In the genomic region with DNA sequence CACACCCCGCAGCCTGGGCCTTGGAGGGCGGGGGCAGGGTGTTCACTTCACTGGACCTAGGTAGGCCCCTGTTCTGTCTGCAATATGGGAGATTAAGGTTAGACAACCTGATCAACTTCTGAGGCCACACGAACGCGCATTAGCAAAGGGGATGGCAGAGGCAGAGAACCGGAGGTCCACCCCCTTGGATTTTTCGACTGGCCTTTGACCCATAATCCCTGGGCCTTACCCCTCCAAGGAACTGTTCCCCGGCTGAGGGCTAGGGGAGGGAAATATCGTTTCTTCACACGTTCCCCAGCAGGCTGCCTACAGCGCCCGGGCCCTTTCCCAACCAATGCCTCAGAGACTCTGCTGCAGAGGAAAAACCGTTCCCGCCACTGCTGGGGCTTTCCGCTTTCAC, we compare ENCODE assay signal across 16 mouse cellular contexts. TPM values are rescaled to one million over a fixed set of nuclear protein-coding genes. Genes with fewer than 3 reads are reported as not detected.
DNase-seq lines count a peak whose midpoint lies in the region; ATAC-seq and TF ChIP-seq lines count a peak whose summit lies in the region.
"Not testable (repeated sequence)": the region's sequence is repeated elsewhere in the genome, so short reads cannot be mapped to it uniquely, and the experiment has no call there.
"Had no signal": no experiment of that assay in that cellular context is flagged by ENCODE, and none has a peak within 500 bp of the region (broad histone marks: within the 10 kb centered on the region; RNA-seq: fewer than 3 reads in every experiment).

No protein-coding gene starts in this region.

- not testable (repeated sequence) for H3K9me3 ChIP-seq in heart, embryonic 12.5 days (replicated peaks); heart, embryonic 14.5 days (ENCODE audit: control insufficient read depth, low read length); hindbrain, embryonic 11.5 days (ENCODE audit: control insufficient read depth, low read length); midbrain, embryonic 10.5 days (replicated peaks)

- H3K36me3 ChIP-seq in heart, embryonic 12.5 days; heart, embryonic 14.5 days (ENCODE audit: control insufficient read depth, insufficient read depth, low read length); hindbrain, embryonic 11.5 days (ENCODE audit: control insufficient read depth, insufficient read depth, low read length); midbrain, embryonic 10.5 days: not testable (repeated sequence)

- not testable (repeated sequence) for H3K27ac ChIP-seq in bone marrow macrophage, adult 2 months (ENCODE audit: insufficient read depth, low read depth, low read length); gastrocnemius, adult 2 months; heart, embryonic 12.5 days (ENCODE audit: poor library complexity, severe bottlenecking); heart, embryonic 14.5 days (replicated peaks in 1 of 2; ENCODE audit: control insufficient read depth in 1 of 2, insufficient read depth in 1 of 2, low read depth in 2 of 2, low read length in 2 of 2); hindbrain, embryonic 11.5 days (ENCODE audit: low read depth, low read length)
- H3K27ac ChIP-seq in midbrain, embryonic 10.5 days (replicated peaks), result 0 out of 2 replicates have a peak overlapping the region, but pooled peaks have one; percentile 59

- not testable (repeated sequence) for TF ChIP-seq CTCF in bone marrow macrophage, adult 2 months (IDR thresholded peaks at IDR 0.05; ENCODE audit: low read depth, low read length); gastrocnemius, adult 2 months (IDR thresholded peaks at IDR 0.05)

- 0 out of 2 replicates have a peak overlapping the region, but pooled peaks have one; percentile 14 for H3K4me3 ChIP-seq in bone marrow macrophage, adult 2 months (ENCODE audit: insufficient read depth, low read length)
- H3K4me3 ChIP-seq in gastrocnemius, adult 2 months, result peak overlapping the region; percentile 41
- not testable (repeated sequence) for H3K4me3 ChIP-seq in heart, embryonic 12.5 days; heart, embryonic 14.5 days (ENCODE audit: control insufficient read depth in 1 of 2, insufficient read depth in 1 of 2, low read depth in 1 of 2, low read length in 2 of 2); hindbrain, embryonic 11.5 days (ENCODE audit: low read depth, low read length); midbrain, embryonic 10.5 days

- not testable (repeated sequence) for ATAC-seq in heart, embryonic 12.5 days (ENCODE audit: insufficient number of reproducible peaks, low FRiP score); heart, embryonic 14.5 days (ENCODE audit: insufficient number of reproducible peaks, insufficient read depth, low FRiP score, low read depth); hindbrain, embryonic 11.5 days (ENCODE audit: low FRiP score)

- not testable (repeated sequence) for H3K9ac ChIP-seq in heart, embryonic 12.5 days; heart, embryonic 14.5 days (ENCODE audit: low read length); hindbrain, embryonic 11.5 days (ENCODE audit: low read depth, low read length)

- peak; percentile 44 for DNase-seq in cerebellum, adult 9-11 months
- not testable (repeated sequence) for DNase-seq in gastrocnemius, adult 2 months; midbrain, embryonic 10.5 days (ENCODE audit: low spot score)
- DNase-seq in hindbrain, embryonic 11.5 days (ENCODE audit: low spot score), result peak; percentile 22

- H3K4me1 ChIP-seq in bone marrow macrophage, adult 2 months (ENCODE audit: control insufficient read depth, insufficient read depth, low read length); heart, embryonic 12.5 days (replicated peaks); heart, embryonic 14.5 days (ENCODE audit: control insufficient read depth in 2 of 2, insufficient read depth in 2 of 2, low read length in 2 of 2); hindbrain, embryonic 11.5 days (replicated peaks; ENCODE audit: control insufficient read depth, insufficient read depth, low read length): not testable (repeated sequence)
- peaks cover 25% of the 10 kb centered on the region for H3K4me1 ChIP-seq in midbrain, embryonic 10.5 days

- TF ChIP-seq POLR2A in bone marrow macrophage, adult 2 months (IDR thresholded peaks at IDR 0.05; ENCODE audit: borderline replicate concordance, low read depth, low read length), result not testable (repeated sequence)

- 4% methylated on average over 13 of the region's 15 CpGs for WGBS in heart, embryonic 12.5 days
- WGBS in heart, embryonic 14.5 days, result 11% methylated on average over 10 of the region's 15 CpGs
- WGBS in hindbrain, embryonic 11.5 days, result 3% methylated on average over 8 of the region's 15 CpGs
- WGBS in midbrain, embryonic 10.5 days, result under 1% methylated on average over 15 of the region's 15 CpGs

- intact Hi-C loops in gastrocnemius, adult 2 months (cut with DNase I), result not testable (repeated sequence)

- H3K4me2 ChIP-seq in heart, embryonic 12.5 days, result peak overlapping the region; percentile 54
- peak overlapping the region; percentile 37 for H3K4me2 ChIP-seq in heart, embryonic 14.5 days (ENCODE audit: low read length)
- not testable (repeated sequence) for H3K4me2 ChIP-seq in hindbrain, embryonic 11.5 days (replicated peaks; ENCODE audit: low read depth, low read length)

- peaks cover 16% of the 10 kb centered on the region for H3K27me3 ChIP-seq in heart, embryonic 12.5 days (replicated peaks)
- not testable (repeated sequence) for H3K27me3 ChIP-seq in heart, embryonic 14.5 days (ENCODE audit: control insufficient read depth, insufficient read depth, low read length); hindbrain, embryonic 11.5 days (ENCODE audit: control insufficient read depth, insufficient read depth, low read length)
- peaks cover 16% of the 10 kb centered on the region for H3K27me3 ChIP-seq in midbrain, embryonic 10.5 days (ENCODE audit: low read depth, poor library complexity, severe bottlenecking)

RNA-seq across cellular contexts. Expression of a gene that starts 0.4 kb away (rescaled TPM):
- polyA plus RNA-seq in bone marrow macrophage, adult 2 months (2012; ENCODE audit: insufficient read depth, insufficient read length, missing spikeins), result not detected in 2 replicates
- total RNA-seq in gastrocnemius, adult 2 months (2021), result 10 to 100 TPM; 27.3 to 55.3 TPM
- polyA plus RNA-seq in heart, embryonic 12.5 days (2016; fragmentation: Nextera tagmentation; extraction: Ambion mirVana), result 3.7 TPM in 2 replicates
- 1.2 and 2.8 TPM in 2 replicates for polyA plus RNA-seq in heart, embryonic 14.5 days (2014; fragmentation: Nextera tagmentation; extraction: Ambion mirVana)
- 27.8 and 29.5 TPM in 2 replicates for polyA plus RNA-seq in hindbrain, embryonic 11.5 days (2014; fragmentation: Nextera tagmentation; extraction: Ambion mirVana)
- polyA plus RNA-seq in midbrain, embryonic 10.5 days (2016; fragmentation: Nextera tagmentation; extraction: Ambion mirVana), result 27.1 and 35.8 TPM in 2 replicates
- total RNA-seq: common myeloid progenitor, adult 5-6 weeks; MEL had no signal

RNA-seq across cellular contexts. Expression of a gene that starts 3.3 kb away (rescaled TPM):
- 36.8 and 43.2 TPM in 2 replicates for polyA plus RNA-seq in bone marrow macrophage, adult 2 months (2012; ENCODE audit: insufficient read depth, insufficient read length, missing spikeins)
- 10 to 100 TPM; 33.3 to 73.4 TPM for total RNA-seq in gastrocnemius, adult 2 months (2021)
- polyA plus RNA-seq in heart, embryonic 12.5 days (2016; fragmentation: Nextera tagmentation; extraction: Ambion mirVana), result 148 and 159 TPM in 2 replicates
- 120 and 136 TPM in 2 replicates for polyA plus RNA-seq in heart, embryonic 14.5 days (2014; fragmentation: Nextera tagmentation; extraction: Ambion mirVana)
- polyA plus RNA-seq in hindbrain, embryonic 11.5 days (2014; fragmentation: Nextera tagmentation; extraction: Ambion mirVana), result 83.7 TPM in 2 replicates
- 69.0 TPM in 2 replicates for polyA plus RNA-seq in midbrain, embryonic 10.5 days (2016; fragmentation: Nextera tagmentation; extraction: Ambion mirVana)

RNA-seq across cellular contexts. Expression of a gene that starts 16.9 kb away (rescaled TPM):
- polyA plus RNA-seq in bone marrow macrophage, adult 2 months (2012; ENCODE audit: insufficient read depth, insufficient read length, missing spikeins), result 19.1 and 20.0 TPM in 2 replicates
- total RNA-seq in gastrocnemius, adult 2 months (2021), result 10 to 100 TPM; 50.1 to 58.4 TPM
- polyA plus RNA-seq in heart, embryonic 12.5 days (2016; fragmentation: Nextera tagmentation; extraction: Ambion mirVana), result 39.7 and 40.9 TPM in 2 replicates
- polyA plus RNA-seq in heart, embryonic 14.5 days (2014; fragmentation: Nextera tagmentation; extraction: Ambion mirVana), result 47.1 and 48.6 TPM in 2 replicates
- 80.0 and 84.1 TPM in 2 replicates for polyA plus RNA-seq in hindbrain, embryonic 11.5 days (2014; fragmentation: Nextera tagmentation; extraction: Ambion mirVana)
- 86.4 and 91.5 TPM in 2 replicates for polyA plus RNA-seq in midbrain, embryonic 10.5 days (2016; fragmentation: Nextera tagmentation; extraction: Ambion mirVana)

RNA-seq across cellular contexts. Expression of a gene that starts 26.5 kb away (rescaled TPM):
- 75.2 and 75.7 TPM in 2 replicates for polyA plus RNA-seq in bone marrow macrophage, adult 2 months (2012; ENCODE audit: insufficient read depth, insufficient read length, missing spikeins)
- total RNA-seq in gastrocnemius, adult 2 months (2021), result 10 to 100 TPM; 40.6 to 42.4 TPM
- 113 and 118 TPM in 2 replicates for polyA plus RNA-seq in heart, embryonic 12.5 days (2016; fragmentation: Nextera tagmentation; extraction: Ambion mirVana)
- polyA plus RNA-seq in heart, embryonic 14.5 days (2014; fragmentation: Nextera tagmentation; extraction: Ambion mirVana), result 122 and 134 TPM in 2 replicates
- 187 and 192 TPM in 2 replicates for polyA plus RNA-seq in hindbrain, embryonic 11.5 days (2014; fragmentation: Nextera tagmentation; extraction: Ambion mirVana)
- 150 and 167 TPM in 2 replicates for polyA plus RNA-seq in midbrain, embryonic 10.5 days (2016; fragmentation: Nextera tagmentation; extraction: Ambion mirVana)

RNA-seq across cellular contexts. Expression of a gene that starts 34.5 kb away (rescaled TPM):
- not detected in 2 replicates for polyA plus RNA-seq in bone marrow macrophage, adult 2 months (2012; ENCODE audit: insufficient read depth, insufficient read length, missing spikeins)
- not detected for total RNA-seq in gastrocnemius, adult 2 months (2021)
- not detected in 2 replicates for polyA plus RNA-seq in heart, embryonic 12.5 days (2016; fragmentation: Nextera tagmentation; extraction: Ambion mirVana)
- polyA plus RNA-seq in heart, embryonic 14.5 days (2014; fragmentation: Nextera tagmentation; extraction: Ambion mirVana), result not detected in 2 replicates
- polyA plus RNA-seq in hindbrain, embryonic 11.5 days (2014; fragmentation: Nextera tagmentation; extraction: Ambion mirVana), result 0.68 and 0.93 TPM in 2 replicates
- polyA plus RNA-seq in midbrain, embryonic 10.5 days (2016; fragmentation: Nextera tagmentation; extraction: Ambion mirVana), result 0.28 and 0.63 TPM in 2 replicates
- total RNA-seq: adrenal gland, adult 2 months; adrenal gland, postnatal 10 days; adrenal gland, postnatal 36 days; common myeloid progenitor, adult 5-6 weeks; ES-E14; forebrain, postnatal 0 days; MEL had no signal
- polyA plus RNA-seq: adrenal gland, adult 2 months; C2C12; embryonic facial prominence, embryonic 12.5 days had no signal
